ENCODE assay signal across 8 mouse cellular contexts in the genomic region with DNA sequence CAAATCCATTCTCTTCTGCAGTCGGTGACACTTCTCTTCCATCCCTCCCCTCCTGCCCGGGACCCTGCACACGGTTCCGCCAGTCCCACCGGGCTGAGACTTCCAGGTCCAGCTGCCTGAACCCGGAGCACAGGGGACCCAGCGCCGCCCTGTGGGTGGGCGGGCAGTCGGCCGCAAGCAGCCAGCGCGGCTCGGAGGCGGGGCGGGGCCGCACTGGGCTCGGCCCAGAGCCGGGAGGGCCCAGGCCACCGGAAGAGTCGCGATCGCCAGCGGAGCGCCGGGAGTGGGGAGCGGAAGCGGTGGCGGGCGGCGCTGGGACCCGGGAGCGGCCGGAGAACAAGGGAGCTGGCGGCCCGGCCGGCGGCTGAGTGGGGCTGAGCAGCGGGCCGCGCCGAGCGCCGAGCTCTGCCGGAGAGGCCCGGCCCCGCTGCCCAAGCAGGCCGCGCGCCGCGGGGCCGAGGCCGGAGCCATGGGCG. TPM values are rescaled to one million over a fixed set of nuclear protein-coding genes. Genes with fewer than 3 reads are reported as not detected.
DNase-seq lines count a peak whose midpoint lies in the region; ATAC-seq and TF ChIP-seq lines count a peak whose summit lies in the region.

A gene (plus strand): TSS at position 257 of the 476 bp plus-strand sequence.

- TF ChIP-seq CTCF in MEL (IDR thresholded peaks at IDR 0.05 in 2 of 3, conservative IDR thresholded peaks at IDR 0.05 in 1 of 3; ENCODE audit: control insufficient read depth in 1 of 3, insufficient read depth in 1 of 3, low read depth in 2 of 3, low read length in 3 of 3, poor library complexity in 1 of 3, severe bottlenecking in 1 of 3), result peak in 2 of 3 experiments; percentile 38 to 55; a peak in 4 of 6 replicates
- peak; percentile 24; the same call in 1 of the 2 replicates for TF ChIP-seq CTCF in thymus, adult 2 months (IDR thresholded peaks at IDR 0.05; ENCODE audit: borderline replicate concordance, control insufficient read depth, extremely low read depth, insufficient read depth, low read length, poor library complexity)

- H3K9me3 ChIP-seq in MEL (replicated peaks; ENCODE audit: insufficient read depth, low read length), result no peaks in the 10 kb centered on the region
- no peaks in the 10 kb centered on the region for H3K9me3 ChIP-seq in lung, embryonic 16.5 days (ENCODE audit: control insufficient read depth, low read length)

- peaks cover 13% of the 10 kb centered on the region for H3K79me2 ChIP-seq in MEL (ENCODE audit: control insufficient read depth, insufficient read depth, low read length, poor library complexity)

- TF ChIP-seq RAD21 in MEL (IDR thresholded peaks at IDR 0.05; ENCODE audit: low read depth, low read length), result no peak

- H3K4me1 ChIP-seq in MEL (ENCODE audit: control insufficient read depth in 1 of 2, insufficient read depth in 2 of 2, low read length in 2 of 2), result peaks cover 0 to 15% of the 10 kb centered on the region in 2 experiments
- peaks cover 11% of the 10 kb centered on the region for H3K4me1 ChIP-seq in lung, embryonic 16.5 days (replicated peaks; ENCODE audit: control insufficient read depth, insufficient read depth, low read length)
- H3K4me1 ChIP-seq in thymus, adult 2 months (replicated peaks; ENCODE audit: control insufficient read depth, insufficient read depth, low read length), result peaks cover 10% of the 10 kb centered on the region

- H3K27ac ChIP-seq in MEL (ENCODE audit: control insufficient read depth, low read depth, low read length), result peak within 1 kb of the TSS; percentile 38
- H3K27ac ChIP-seq in lung, embryonic 16.5 days (ENCODE audit: low read length), result peak within 1 kb of the TSS; percentile 91
- peak within 1 kb of the TSS; percentile 11; the same call in 1 of the 2 replicates for H3K27ac ChIP-seq in thymus, adult 2 months (ENCODE audit: control insufficient read depth, insufficient read depth, low read length)

- peak within 1 kb of the TSS; percentile 94 for H3K9ac ChIP-seq in MEL (ENCODE audit: control insufficient read depth, low read depth, low read length, poor library complexity, severe bottlenecking)
- peak within 1 kb of the TSS; percentile 98 for H3K9ac ChIP-seq in lung, embryonic 16.5 days (ENCODE audit: low read length)

- WGBS in lung, embryonic 16.5 days, result 0% methylated on average over 39 of the region's 55 CpGs
- WGBS in thymus, adult 2 months, result under 1% methylated on average over 55 of the region's 55 CpGs

- peaks cover 0 to 4% of the 10 kb centered on the region in 2 experiments; a peak in 2 of 4 replicates for H3K36me3 ChIP-seq in MEL (ENCODE audit: control insufficient read depth in 1 of 2, insufficient read depth in 2 of 2, low read length in 2 of 2)
- H3K36me3 ChIP-seq in lung, embryonic 16.5 days (ENCODE audit: control insufficient read depth, insufficient read depth, low read length), result no peaks in the 10 kb centered on the region
- H3K36me3 ChIP-seq in thymus, adult 2 months (ENCODE audit: control insufficient read depth, insufficient read depth, low read length), result no peaks in the 10 kb centered on the region

- H3K4me2 ChIP-seq in lung, embryonic 16.5 days (ENCODE audit: low read depth, low read length), result peak within 1 kb of the TSS; percentile 86

- peak; percentile 97 for ATAC-seq in lung, embryonic 16.5 days (ENCODE audit: low read depth)

- no peak for TF ChIP-seq EP300 in MEL (IDR thresholded peaks at IDR 0.05; ENCODE audit: low read depth in 1 of 2, low read length in 2 of 2)

- peak; percentile 58 to 69 for TF ChIP-seq POLR2A in MEL (IDR thresholded peaks at IDR 0.05; ENCODE audit: control insufficient read depth in 1 of 2, insufficient read depth in 1 of 2, low read depth in 1 of 2, low read length in 2 of 2, poor library complexity in 1 of 2)
- peak; percentile 27; the same call in 1 of the 2 replicates for TF ChIP-seq POLR2A in thymus, adult 2 months (IDR thresholded peaks at IDR 0.05; ENCODE audit: control insufficient read depth, extremely low read depth, insufficient read depth, low read length, poor library complexity)

- H3K27me3 ChIP-seq in MEL (ENCODE audit: control insufficient read depth in 1 of 2, insufficient read depth in 2 of 2, low read length in 2 of 2), result no peaks in the 10 kb centered on the region
- H3K27me3 ChIP-seq in lung, embryonic 16.5 days (ENCODE audit: control insufficient read depth, insufficient read depth, low read depth, low read length), result no peaks in the 10 kb centered on the region
- H3K27me3 ChIP-seq in thymus, adult 2 months (ENCODE audit: control insufficient read depth, insufficient read depth, low read length), result no peaks in the 10 kb centered on the region

- H3K4me3 ChIP-seq in MEL (ENCODE audit: control insufficient read depth in 1 of 2, insufficient read depth in 1 of 2, low read depth in 2 of 2, low read length in 2 of 2), result peak within 1 kb of the TSS; percentile 92 to 99
- peak within 1 kb of the TSS; percentile 92 for H3K4me3 ChIP-seq in lung, embryonic 16.5 days (ENCODE audit: low read length)
- H3K4me3 ChIP-seq in thymus, adult 2 months (ENCODE audit: control insufficient read depth, insufficient read depth, low read length), result peak within 1 kb of the TSS; percentile 97

- DNase-seq in MEL (ENCODE audit: low read depth, low spot score), result peak; percentile 78
- DNase-seq in cerebellum, adult 8-10 months, result peak; percentile 86
- peak; percentile 84 for DNase-seq in forelimb bud, embryonic 11.5 days (ENCODE audit: low read depth, low spot score)
- DNase-seq in heart, postnatal 4 days, result peak; percentile 94
- peak; percentile 89 for DNase-seq in layer of hippocampus, adult 9-11 months
- peak; percentile 90 for DNase-seq in ovary, adult 18-20 months (ENCODE audit: low spot score)
- peak; percentile 83 for DNase-seq in thymus, adult 2 months

TF ChIP-seq in MEL, 35 proteins besides CTCF, POLR2A, EP300 and RAD21 (continues in another document):
- peak; percentile 46 for TF ChIP-seq TCF12 (IDR thresholded peaks at IDR 0.05; ENCODE audit: low read depth, low read length)
- TF ChIP-seq ZMIZ1 (IDR thresholded peaks at IDR 0.05; ENCODE audit: low read depth, low read length), result peak; percentile 28; the same call in 1 of the 2 replicates
- no peak for TF ChIP-seq TBP (IDR thresholded peaks at IDR 0.05; ENCODE audit: low read depth, low read length)
- peak; percentile 79 for TF ChIP-seq SIN3A (IDR thresholded peaks at IDR 0.05; ENCODE audit: low read length)
- peak; percentile 50; the same call in 1 of the 2 replicates for TF ChIP-seq MAZ (IDR thresholded peaks at IDR 0.05; ENCODE audit: low read depth, low read length)
- no peak for TF ChIP-seq UBTF (IDR thresholded peaks at IDR 0.05; ENCODE audit: borderline replicate concordance, insufficient read depth, low read depth, low read length)
- no peak for TF ChIP-seq MAFK (IDR thresholded peaks at IDR 0.05; ENCODE audit: borderline replicate concordance, low read depth, low read length)
- no peak for TF ChIP-seq MYC (IDR thresholded peaks at IDR 0.05; ENCODE audit: low read depth, low read length)
- TF ChIP-seq ELF1 (IDR thresholded peaks at IDR 0.05; ENCODE audit: low read depth, low read length), result peak; percentile 72
- TF ChIP-seq GABPA (IDR thresholded peaks at IDR 0.05; ENCODE audit: low read depth, low read length), result no peak
- TF ChIP-seq BHLHE40 (IDR thresholded peaks at IDR 0.05; ENCODE audit: borderline replicate concordance, low read depth, low read length), result no peak
- no peak for TF ChIP-seq SMC3 (IDR thresholded peaks at IDR 0.05; ENCODE audit: low read depth, low read length)
- TF ChIP-seq JUND (IDR thresholded peaks at IDR 0.05; ENCODE audit: low read depth, low read length), result no peak
- no peak for TF ChIP-seq RCOR1 (IDR thresholded peaks at IDR 0.05; ENCODE audit: low read depth, low read length)
- TF ChIP-seq MXI1 (IDR thresholded peaks at IDR 0.05; ENCODE audit: low read depth, low read length), result peak; percentile 36; the same call in 1 of the 2 replicates
- no peak for TF ChIP-seq TAL1 (IDR thresholded peaks at IDR 0.05; ENCODE audit: low read length)
- peak; percentile 59 for TF ChIP-seq NELFE (IDR thresholded peaks at IDR 0.05; ENCODE audit: low read depth, low read length)
- TF ChIP-seq CHD2 (IDR thresholded peaks at IDR 0.05; ENCODE audit: low read length), result no peak
- no peak for TF ChIP-seq ZNF384 (IDR thresholded peaks at IDR 0.05; ENCODE audit: low read depth, low read length)
- TF ChIP-seq E2F4 (IDR thresholded peaks at IDR 0.05; ENCODE audit: borderline replicate concordance, low read depth, low read length), result no peak
- no peak for TF ChIP-seq POLR2AphosphoS5 (IDR thresholded peaks at IDR 0.05; ENCODE audit: borderline replicate concordance, low read depth, low read length)
- TF ChIP-seq ZKSCAN1 (IDR thresholded peaks at IDR 0.05; ENCODE audit: low read depth, low read length), result no peak
- no peak for TF ChIP-seq MEF2A (IDR thresholded peaks at IDR 0.05; ENCODE audit: extremely low read depth, insufficient replicate concordance, low read depth, low read length, poor library complexity, severe bottlenecking)
- no peak for TF ChIP-seq CHD1 (IDR thresholded peaks at IDR 0.05; ENCODE audit: low read depth, low read length)
- TF ChIP-seq HCFC1 (IDR thresholded peaks at IDR 0.05; ENCODE audit: low read depth, low read length), result peak; percentile 78
- TF ChIP-seq KAT2A (conservative IDR thresholded peaks at IDR 0.05; ENCODE audit: low read depth, low read length), result no peak
- peak; percentile 7; the same call in 1 of the 2 replicates for TF ChIP-seq USF1 (IDR thresholded peaks at IDR 0.05; ENCODE audit: low read depth, low read length)
- no peak for TF ChIP-seq ETS1 (IDR thresholded peaks at IDR 0.05; ENCODE audit: low read depth, low read length)
- no peak for TF ChIP-seq ZC3H11A (IDR thresholded peaks at IDR 0.05; ENCODE audit: low read depth, low read length)
- TF ChIP-seq POLR2AphosphoS2 (IDR thresholded peaks at IDR 0.05; ENCODE audit: low read length), result 0 out of 2 replicates have a peak, but pooled peaks have one; percentile 36
- no peak for TF ChIP-seq USF2 (IDR thresholded peaks at IDR 0.05; ENCODE audit: borderline replicate concordance in 1 of 2, insufficient read depth in 1 of 2, low read depth in 1 of 2, low read length in 2 of 2)
- no peak for TF ChIP-seq GATA1 (IDR thresholded peaks at IDR 0.05; ENCODE audit: low read depth, low read length)
- no peak for TF ChIP-seq MYB (IDR thresholded peaks at IDR 0.05; ENCODE audit: low read depth, low read length)
- no peak for TF ChIP-seq MAX (IDR thresholded peaks at IDR 0.05; ENCODE audit: low read length)

RNA-seq across cellular contexts. Expression of the gene that starts here (rescaled TPM):
- 4.0 and 4.1 TPM in 2 replicates for total RNA-seq in MEL (2012; rRNA removed)
- 10 to 100 TPM in 1 of 2 experiments, not detected in 1; 20.5 TPM for polyA plus RNA-seq in MEL (2012; ENCODE audit: insufficient read depth in 1 of 2, insufficient read length in 2 of 2, low read depth in 1 of 2, low replicate concordance in 2 of 2, missing spikeins in 1 of 2)
- 10 to 100 TPM; 70.6 to 73.1 TPM for total RNA-seq in heart, postnatal 4 days (2021)
- 17.4 and 19.9 TPM in 2 replicates for polyA plus RNA-seq in lung, embryonic 16.5 days (2015; fragmentation: Nextera tagmentation; extraction: Ambion mirVana)
- 42.7 and 49.5 TPM in 2 replicates for polyA plus RNA-seq in thymus, adult 2 months (2012; rRNA removed)

Comparison
In these comparisons a context has a peak if more than half of its experiments do, and no peak if none do; other contexts are left out.
1. Peak in every context shown above with its lines: DNase-seq, ATAC-seq, H3K4me3 ChIP-seq and H3K27ac ChIP-seq.
2. RNA of the gene that starts here (total RNA-seq): 70.6 to 73.1 TPM in heart, postnatal 4 days; 4.0 to 4.1 TPM in MEL; every median in the first group is over 10 times any median in the second.
3. H3K27ac ChIP-seq: peak in every context shown above with its lines; median percentile 91 in lung, embryonic 16.5 days; 38 in MEL; 11 in thymus, adult 2 months.